Mouse (Mus musculus): ENCODE measurements around the gene Npb. TPM values are rescaled to one million over a fixed set of nuclear protein-coding genes. Genes with fewer than 3 reads are reported as not detected.
"Not testable (repeated sequence)": the region's sequence is repeated elsewhere in the genome, so short reads cannot be mapped to it uniquely, and the experiment has no call there.

The Npb gene
- total RNA-seq, 2 experiments from 2014 or later: 1.2 TPM; not detected in 1

GRCm38 (mm10) chr11:120579316-120580107, 28.8 kb upstream of the Npb start:
- peak; percentile 74 to 76 for DNase-seq (ENCODE audit: low spot score in 2 of 2)

- no peak for DNase-seq (ENCODE audit: low spot score in 2 of 2)
These were observed 28.1 kb upstream of the Npb start for GRCm38 (mm10) chr11:120580190-120580589.

- peak; percentile 43 to 53 for DNase-seq (ENCODE audit: low spot score in 2 of 2)
These were observed 27.4 kb upstream of the Npb start for GRCm38 (mm10) chr11:120580871-120581331.

GRCm38 (mm10) chr11:120581490-120582267, 26.6 kb upstream of the Npb start, which contains the start of gene Arhgdia:
Arhgdia (minus strand) TSS chr11:120581624.
- peak; percentile 90 to 93 for DNase-seq (ENCODE audit: low spot score in 2 of 2)

GRCm38 (mm10) chr11:120582268-120582981, 25.9 kb upstream of the Npb start:
- DNase-seq (ENCODE audit: low spot score in 2 of 2): no peak

- DNase-seq (ENCODE audit: low spot score in 2 of 2): not testable (repeated sequence)
These were observed 25.3 kb upstream of the Npb start for GRCm38 (mm10) chr11:120582982-120583293.

GRCm38 (mm10) chr11:120583937-120584336, 24.3 kb upstream of the Npb start:
- no peak for DNase-seq (ENCODE audit: low spot score in 2 of 2)

GRCm38 (mm10) chr11:120588531-120588930, 19.7 kb upstream of the Npb start:
- DNase-seq (ENCODE audit: low spot score in 2 of 2): no peak

GRCm38 (mm10) chr11:120597240-120598235, 10.7 kb upstream of the Npb start:
- DNase-seq (ENCODE audit: low spot score in 2 of 2): no peak

- DNase-seq (ENCODE audit: low spot score in 2 of 2): peak; percentile 94 to 96
These were observed 9.8 kb upstream of the Npb start, which contains the start of the genes Alyref and Anapc11 for GRCm38 (mm10) chr11:120598283-120598989. Alyref (minus strand) TSS chr11:120598365. Anapc11 (plus strand) TSS chr11:120598421.

- no peak for DNase-seq (ENCODE audit: low spot score in 2 of 2)
These were observed 9.2 kb upstream of the Npb start for GRCm38 (mm10) chr11:120598990-120599549.

GRCm38 (mm10) chr11:120600716-120601115, 7.6 kb upstream of the Npb start:
- DNase-seq (ENCODE audit: low spot score in 2 of 2): no peak

GRCm38 (mm10) chr11:120603545-120603944, 4.7 kb upstream of the Npb start:
- DNase-seq (ENCODE audit: low spot score in 2 of 2): no peak

- DNase-seq (ENCODE audit: low spot score in 2 of 2): no peak
These were observed 2.6 kb upstream of the Npb start for GRCm38 (mm10) chr11:120605667-120606066.

GRCm38 (mm10) chr11:120606764-120607163, 1.5 kb upstream of the Npb start:
- no peak for DNase-seq (ENCODE audit: low spot score in 2 of 2)

- peak in 1 of 2 experiments; percentile 26 for DNase-seq (ENCODE audit: low spot score in 2 of 2)
These were observed 973 bp downstream of the Npb start for GRCm38 (mm10) chr11:120609250-120609649.

GRCm38 (mm10) chr11:120610477-120611046, 2.3 kb downstream of the Npb start:
- no peak for DNase-seq (ENCODE audit: low spot score in 2 of 2)

GRCm38 (mm10) chr11:120612763-120613162, 4.5 kb downstream of the Npb start:
- peak; percentile 70 to 72 for DNase-seq (ENCODE audit: low spot score in 2 of 2)

All from adrenal gland, adult 18-20 months (tissue).